In genomic region chr9:23399638-23400284, GRCm38 (mm10) we compare ENCODE assay signal across 17 mouse cellular contexts.
DNase-seq lines count a peak whose midpoint lies in the region; ATAC-seq and TF ChIP-seq lines count a peak whose summit lies in the region.
"Had no signal": no experiment of that assay in that cellular context is flagged by ENCODE, and none has a peak within 500 bp of the region (broad histone marks: within the 10 kb centered on the region; RNA-seq: fewer than 3 reads in every experiment).

No protein-coding gene starts in this region.

- H3K9me3 ChIP-seq in heart, embryonic 14.5 days (ENCODE audit: control insufficient read depth, low read length): no peaks in the 10 kb centered on the region
- H3K9me3 ChIP-seq: forebrain, embryonic 15.5 days; limb, embryonic 15.5 days; midbrain, embryonic 13.5 days had no signal

- H3K4me3 ChIP-seq in heart, embryonic 14.5 days (ENCODE audit: control insufficient read depth in 1 of 2, insufficient read depth in 1 of 2, low read depth in 1 of 2, low read length in 2 of 2): no peak overlapping the region
- H3K4me3 ChIP-seq in lung, adult 2 months (replicated peaks; ENCODE audit: extremely low read depth, low read depth, low read length): no peak overlapping the region
- H3K4me3 ChIP-seq: forebrain, embryonic 15.5 days; limb, embryonic 15.5 days; midbrain, embryonic 13.5 days had no signal

- no peak for DNase-seq in heart, postnatal 14 days
- DNase-seq in lung, adult 18-20 months: peak; percentile 10 to 27
- DNase-seq in lung, adult 2 months: no peak
- DNase-seq in lung, postnatal 25 days (ENCODE audit: low spot score): peak; percentile 66
- DNase-seq in cerebellum, postnatal 14 days: no peak
- no peak for DNase-seq in right cerebral cortex, adult 2 months (ENCODE audit: low spot score in 2 of 2)
- DNase-seq: adrenal gland, adult 8-10 months; cerebellum, adult 18-20 months; kidney, postnatal 14 days; right cerebral cortex, adult 18-20 months; thymus, adult 2 months had no signal

- 21% methylated on average over 6 of the region's 6 CpGs for WGBS in heart, embryonic 14.5 days
- WGBS in lung, adult 2 months: 30% methylated on average over 6 of the region's 6 CpGs

- peak overlapping the region; percentile 69 to 85 for H3K27ac ChIP-seq in heart, embryonic 14.5 days (replicated peaks in 1 of 2; ENCODE audit: control insufficient read depth in 1 of 2, insufficient read depth in 1 of 2, low read depth in 2 of 2, low read length in 2 of 2)
- H3K27ac ChIP-seq: forebrain, embryonic 15.5 days; limb, embryonic 15.5 days; midbrain, embryonic 13.5 days had no signal

- peaks cover 18 to 31% of the 10 kb centered on the region in 2 experiments for H3K4me1 ChIP-seq in heart, embryonic 14.5 days (ENCODE audit: control insufficient read depth in 2 of 2, insufficient read depth in 2 of 2, low read length in 2 of 2)
- H3K4me1 ChIP-seq in lung, adult 2 months (ENCODE audit: control insufficient read depth, insufficient read depth, low read length): no peaks in the 10 kb centered on the region
- H3K4me1 ChIP-seq: forebrain, embryonic 15.5 days; limb, embryonic 15.5 days; midbrain, embryonic 13.5 days had no signal

- no peak for TF ChIP-seq POLR2A in lung, adult 2 months (IDR thresholded peaks at IDR 0.05; ENCODE audit: borderline replicate concordance, extremely low read depth, low read depth, low read length)

- TF ChIP-seq CTCF in lung, adult 2 months (IDR thresholded peaks at IDR 0.05; ENCODE audit: insufficient read depth, low read length): no peak

- peak overlapping the region; percentile 36 for H3K4me2 ChIP-seq in heart, embryonic 14.5 days (ENCODE audit: low read length)
- H3K4me2 ChIP-seq: forebrain, embryonic 15.5 days; limb, embryonic 15.5 days; midbrain, embryonic 13.5 days had no signal

- ATAC-seq in heart, embryonic 14.5 days (ENCODE audit: insufficient number of reproducible peaks, insufficient read depth, low FRiP score, low read depth): peak; percentile 43; the same call in 1 of the 2 replicates
- ATAC-seq: CD4-positive, CD25-positive, alpha-beta regulatory T cell, adult 4 months; forebrain, embryonic 15.5 days; hindbrain, embryonic 16.5 days; midbrain, embryonic 13.5 days had no signal

- intact Hi-C loops in heart, postnatal 14 days (cut with DNase I): loop anchor here (5.0 to 10.0 kb wide), 2 partner anchors 102 to 155 kb away; no protein-coding TSS in a partner anchor

- H3K36me3 ChIP-seq in heart, embryonic 14.5 days (ENCODE audit: control insufficient read depth, insufficient read depth, low read length): no peaks in the 10 kb centered on the region
- H3K36me3 ChIP-seq: forebrain, embryonic 15.5 days; limb, embryonic 15.5 days; midbrain, embryonic 13.5 days had no signal

- peak overlapping the region; percentile 18; the same call in 1 of the 2 replicates for H3K9ac ChIP-seq in heart, embryonic 14.5 days (ENCODE audit: low read length)
- H3K9ac ChIP-seq: forebrain, embryonic 15.5 days; limb, embryonic 15.5 days; midbrain, embryonic 13.5 days had no signal

- no peaks in the 10 kb centered on the region for H3K27me3 ChIP-seq in heart, embryonic 14.5 days (ENCODE audit: control insufficient read depth, insufficient read depth, low read length)
- H3K27me3 ChIP-seq: forebrain, embryonic 15.5 days; midbrain, embryonic 13.5 days had no signal

Comparison
In these comparisons a context has a peak if more than half of its experiments do, and no peak if none do; other contexts are left out.
1. DNase-seq: peak in lung, adult 18-20 months (2 of 2) and lung, postnatal 25 days (single experiment); none in heart, postnatal 14 days (0 of 2), lung, adult 2 months (single experiment), cerebellum, postnatal 14 days (0 of 2) and right cerebral cortex, adult 2 months (0 of 2).